Mouse (Mus musculus): ENCODE results near the gene Sds. TPM values are rescaled to one million over a fixed set of nuclear protein-coding genes. Genes with fewer than 3 reads are reported as not detected.

Gene Sds
- polyA plus RNA-seq, 1 experiment, result not detected

GRCm38 (mm10) chr5:120526311-120526710, 50.0 kb downstream of the Sds start:
- H3K4me3 ChIP-seq (ENCODE audit: insufficient read depth, low read depth, low read length), result no peak overlapping the region
- 77% methylated on average over 11 of the region's 11 CpGs for WGBS
- no peak overlapping the region for H3K27ac ChIP-seq (ENCODE audit: insufficient read depth, low read depth, low read length)
- DNase-seq, result no peak
- H3K27me3 ChIP-seq (replicated peaks; ENCODE audit: control insufficient read depth, insufficient read depth, low read length), result no peaks in the 10 kb centered on the region
- no peaks in the 10 kb centered on the region for H3K36me3 ChIP-seq (ENCODE audit: control insufficient read depth, insufficient read depth, low read length)
- no peaks in the 10 kb centered on the region for H3K4me1 ChIP-seq (ENCODE audit: control insufficient read depth, insufficient read depth, low read length)
- TF ChIP-seq POLR2A (IDR thresholded peaks at IDR 0.05; ENCODE audit: low read depth, low read length) (no peak), CTCF (conservative IDR thresholded peaks at IDR 0.05; ENCODE audit: insufficient read depth, insufficient read length, low read depth, low read length) (no peak)

DNA sequence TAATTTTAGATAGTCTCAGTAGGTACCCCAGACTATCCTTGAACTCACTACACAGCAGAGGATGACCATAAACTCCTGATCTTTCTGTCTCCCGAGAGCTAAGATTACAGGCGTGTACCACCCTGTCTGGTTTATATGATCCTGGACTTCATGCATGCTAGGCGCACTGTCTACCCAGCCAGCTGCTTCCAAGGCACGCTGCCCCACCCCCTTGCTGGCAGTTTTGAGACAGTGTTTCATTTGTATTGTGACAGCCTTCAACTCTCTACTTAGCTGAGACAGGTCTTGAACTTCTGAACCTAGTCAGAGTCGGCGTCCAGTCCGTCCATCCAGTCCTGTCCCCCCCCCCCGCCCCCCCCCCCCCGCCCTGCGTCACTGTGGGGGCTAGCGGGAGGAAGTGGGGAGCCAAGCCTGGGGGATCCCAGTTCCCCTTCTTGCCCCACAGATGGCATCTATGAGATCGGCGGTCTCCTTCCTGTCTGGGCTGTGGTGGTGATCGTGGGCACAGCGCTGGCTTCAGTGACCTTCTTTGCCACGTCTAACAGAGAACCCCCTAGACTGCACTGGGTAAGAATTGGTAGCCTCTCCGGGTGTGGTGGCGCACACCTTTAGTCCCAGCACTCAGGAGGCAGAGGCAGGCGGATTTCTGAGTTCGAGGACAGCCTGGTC, 51.1 kb downstream of the Sds start:
- H3K4me3 ChIP-seq (ENCODE audit: insufficient read depth, low read depth, low read length), result no peak overlapping the region
- TF ChIP-seq CTCF (conservative IDR thresholded peaks at IDR 0.05; ENCODE audit: insufficient read depth, insufficient read length, low read depth, low read length) (no peak), POLR2A (IDR thresholded peaks at IDR 0.05; ENCODE audit: low read depth, low read length) (no peak)
- 83% methylated on average over 17 of the region's 20 CpGs for WGBS
- H3K27ac ChIP-seq (ENCODE audit: insufficient read depth, low read depth, low read length), result no peak overlapping the region
- no peak for DNase-seq
- H3K36me3 ChIP-seq (ENCODE audit: control insufficient read depth, insufficient read depth, low read length), result no peaks in the 10 kb centered on the region
- H3K27me3 ChIP-seq (replicated peaks; ENCODE audit: control insufficient read depth, insufficient read depth, low read length), result no peaks in the 10 kb centered on the region
- no peaks in the 10 kb centered on the region for H3K4me1 ChIP-seq (ENCODE audit: control insufficient read depth, insufficient read depth, low read length)

GRCm38 (mm10) chr5:120531631-120532030, 55.3 kb downstream of the Sds start:
- WGBS, result 83% methylated on average over 8 of the region's 8 CpGs
- H3K36me3 ChIP-seq (ENCODE audit: control insufficient read depth, insufficient read depth, low read length), result no peaks in the 10 kb centered on the region
- TF ChIP-seq POLR2A (IDR thresholded peaks at IDR 0.05; ENCODE audit: low read depth, low read length) (no peak), CTCF (conservative IDR thresholded peaks at IDR 0.05; ENCODE audit: insufficient read depth, insufficient read length, low read depth, low read length) (no peak)
- DNase-seq, result no peak
- H3K27me3 ChIP-seq (replicated peaks; ENCODE audit: control insufficient read depth, insufficient read depth, low read length), result no peaks in the 10 kb centered on the region
- H3K27ac ChIP-seq (ENCODE audit: insufficient read depth, low read depth, low read length), result no peak overlapping the region
- no peak overlapping the region for H3K4me3 ChIP-seq (ENCODE audit: insufficient read depth, low read depth, low read length)
- no peaks in the 10 kb centered on the region for H3K4me1 ChIP-seq (ENCODE audit: control insufficient read depth, insufficient read depth, low read length)

Other genes starting within 250 kb of the Sds start
- gene Lhx5, start 44.8 kb upstream of the Sds start, polyA plus RNA-seq (2012; rRNA removed), result not detected in 2 replicates
- 9.9 and 10.0 TPM in 2 replicates for gene Sdsl, start 3.7 kb upstream of the Sds start, polyA plus RNA-seq (2012; rRNA removed)
- 48.1 and 49.3 TPM in 2 replicates for gene Plbd2, start 27.1 kb downstream of the Sds start, polyA plus RNA-seq (2012; rRNA removed)
- gene Slc8b1, start 34.6 kb downstream of the Sds start, polyA plus RNA-seq (2012; rRNA removed), result 23.0 and 25.8 TPM in 2 replicates
- gene Tpcn1, start 112.1 kb downstream of the Sds start, polyA plus RNA-seq (2012; rRNA removed), result 200 and 216 TPM in 2 replicates
- 2.1 and 2.5 TPM in 2 replicates for gene Iqcd, start 112.5 kb downstream of the Sds start, polyA plus RNA-seq (2012; rRNA removed)
- gene Rita1, start 136.1 kb downstream of the Sds start, polyA plus RNA-seq (2012; rRNA removed), result 25.2 and 32.1 TPM in 2 replicates
- 29.3 and 31.6 TPM in 2 replicates for gene Ddx54, start 136.2 kb downstream of the Sds start, polyA plus RNA-seq (2012; rRNA removed)
- not detected in 2 replicates for gene Cfap73, start 157.7 kb downstream of the Sds start, polyA plus RNA-seq (2012; rRNA removed)
- gene Rasal1, start 172.3 kb downstream of the Sds start, polyA plus RNA-seq (2012; rRNA removed), result 2.3 and 3.4 TPM in 2 replicates
- 1.5 and 4.4 TPM in 2 replicates for gene Dtx1, start 235.4 kb downstream of the Sds start, polyA plus RNA-seq (2012; rRNA removed)